Mouse (Mus musculus) small intestine, adult 2 months (tissue): ENCODE data around the gene Erp27. TPM values are rescaled to one million over a fixed set of nuclear protein-coding genes. Genes with fewer than 3 reads are reported as not detected.

Experiments used
- H3K27ac ChIP-seq: fragments of 200-500 bp; 2 replicates; pipeline ENCODE4 v1.5.1; 2012; ENCODE audit warnings: low read depth, low read length, control low read depth, inconsistent platforms; ENCODE audit not compliant: insufficient read depth
- H3K27me3 ChIP-seq: fragments of 200-500 bp; 2 replicates; pipeline ENCODE4 v1.6.1; 2012; ENCODE audit warnings: mild to moderate bottlenecking, moderate library complexity, low read length, inconsistent platforms; ENCODE audit not compliant: control insufficient read depth, insufficient read depth
- H3K36me3 ChIP-seq: fragments of 200-500 bp; 2 replicates; pipeline ENCODE4 v1.6.1; 2012; ENCODE audit warnings: mild to moderate bottlenecking, low read length, control low read depth, inconsistent platforms; ENCODE audit not compliant: control insufficient read depth, insufficient read depth
- H3K4me1 ChIP-seq: fragments of 200-500 bp; 2 replicates; pipeline ENCODE4 v1.6.1; 2012; ENCODE audit warnings: low read length, inconsistent platforms, mixed read lengths; ENCODE audit not compliant: control insufficient read depth, insufficient read depth, insufficient read length
- H3K4me3 ChIP-seq: fragments of 200-500 bp; 2 replicates; pipeline ENCODE4 v1.5.1; 2012; ENCODE audit warnings: low read depth, mild to moderate bottlenecking, control low read depth, inconsistent platforms, low read length, moderate library complexity
- CTCF ChIP-seq: fragments of 200-500 bp; IDR thresholded peaks from 2 replicates; pipeline ENCODE4 v1.5.1; 2012; ENCODE audit warnings: low read depth, mild to moderate bottlenecking, control low read depth, inconsistent platforms, low read length, moderate library complexity, mixed read lengths; ENCODE audit not compliant: insufficient replicate concordance, insufficient read length; ENCODE audit errors: extremely low read depth
- POLR2A ChIP-seq: fragments of 200-500 bp; IDR thresholded peaks from 2 replicates; pipeline ENCODE4 v1.6.1; 2012; ENCODE audit warnings: low read depth, mild to moderate bottlenecking, control low read depth, inconsistent platforms, low read length, moderate library complexity
- whole genome bisulfite sequencing: fragments of 180-500 bp; shearing (Covaris S2); methylation state at CpG from one replicate; pipeline ENCODE4 v1.1.7; 2018; 5-methylcytosine and 5-hydroxymethylcytosine counted together
- polyA plus RNA-seq: library from polyadenylated mRNA; depleted of rRNA; stranded (reverse); fragments of >200 nt; gene quantifications from 2 replicates; pipeline ENCODE4 v1.2.3, GENCODE M21; 2012

The Erp27 gene
- polyA plus RNA-seq, 1 experiment, result 0.28 TPM

- peaks cover 6% of the 10 kb centered on the region for H3K4me1 ChIP-seq
- H3K27me3 ChIP-seq, result no peaks in the 10 kb centered on the region
- H3K27ac ChIP-seq, result peak overlapping the region; percentile 3
- TF ChIP-seq POLR2A (no peak), CTCF (no peak)
- WGBS, result 2% methylated on average over 12 of the region's 12 CpGs
- no peaks in the 10 kb centered on the region for H3K36me3 ChIP-seq
- peak overlapping the region; percentile 34 for H3K4me3 ChIP-seq
Measured at GRCm38 (mm10) chr6:136930677-136931076, 8.7 kb upstream of the Erp27 start.

GRCm38 (mm10) chr6:136927626-136928025 is 5.6 kb upstream of the Erp27 start:
- WGBS, result 86% methylated on average over 1 of the region's 1 CpGs
- H3K36me3 ChIP-seq, result no peaks in the 10 kb centered on the region
- no peak overlapping the region for H3K4me3 ChIP-seq
- peaks cover 6% of the 10 kb centered on the region for H3K4me1 ChIP-seq
- TF ChIP-seq POLR2A, result no peak
- no peak for TF ChIP-seq CTCF
- no peaks in the 10 kb centered on the region for H3K27me3 ChIP-seq
- no peak overlapping the region for H3K27ac ChIP-seq

GRCm38 (mm10) chr6:136925049-136925448 is 3.1 kb upstream of the Erp27 start:
- Histone ChIP-seq H3K4me3 (no peak overlapping the region), H3K4me1 (no peaks in the 10 kb centered on the region), H3K36me3 (no peaks in the 10 kb centered on the region), H3K27ac (no peak overlapping the region), H3K27me3 (no peaks in the 10 kb centered on the region)
- WGBS, result 74% methylated on average over 8 of the region's 8 CpGs
- no peak for TF ChIP-seq POLR2A

DNA sequence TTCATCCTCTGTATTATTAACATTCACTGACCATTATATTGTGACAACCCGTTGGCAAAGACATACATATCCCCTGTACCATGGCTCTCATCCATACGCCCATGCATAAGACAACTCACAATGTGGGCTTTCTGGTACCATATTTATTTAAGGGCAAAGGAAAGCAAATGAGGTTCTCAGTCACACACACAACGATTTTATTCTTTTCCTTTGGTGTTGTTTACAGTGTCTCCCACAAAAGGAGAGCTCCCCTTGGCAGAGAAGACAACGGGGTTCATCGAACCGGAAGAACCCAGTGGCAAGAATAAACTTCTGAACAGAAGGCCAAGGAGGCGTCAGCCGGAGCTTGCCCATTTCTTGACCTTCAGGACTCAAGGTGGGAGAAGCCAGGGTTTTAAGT is 1.6 kb upstream of the Erp27 start, which contains the start of gene Pde6h:
Gene Pde6h (plus strand): TSS at position 301 of the 400 bp plus-strand sequence.
- Histone ChIP-seq H3K27me3 (no peaks in the 10 kb centered on the region), H3K27ac (no peak within 1 kb of the TSS), H3K4me1 (no peaks in the 10 kb centered on the region), H3K36me3 (no peaks in the 10 kb centered on the region), H3K4me3 (no peak within 1 kb of the TSS)
- no peak for TF ChIP-seq CTCF
- no peak for TF ChIP-seq POLR2A
- WGBS, result 91% methylated on average over 8 of the region's 8 CpGs

DNA sequence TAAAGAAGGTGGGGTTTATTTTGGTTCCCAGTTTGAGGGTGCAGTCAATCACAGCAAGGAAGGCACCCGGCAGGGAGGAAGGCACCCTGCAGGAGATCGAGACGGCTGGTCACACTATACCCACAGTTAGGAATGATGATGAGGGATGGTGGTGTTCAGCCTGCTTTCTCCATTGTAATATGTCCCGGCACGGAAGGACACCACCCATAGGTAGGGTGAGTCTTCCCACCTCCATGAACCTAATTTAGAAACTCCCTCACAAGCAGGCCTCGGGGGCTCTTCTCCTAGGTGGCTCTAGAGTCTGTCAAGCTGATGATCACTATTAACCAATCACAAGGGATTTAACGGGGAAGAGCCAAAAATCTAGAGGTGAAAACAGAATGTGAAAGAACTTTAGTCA is 891 bp upstream of the Erp27 start:
- H3K27me3 ChIP-seq, result no peaks in the 10 kb centered on the region
- H3K4me1 ChIP-seq, result no peaks in the 10 kb centered on the region
- H3K4me3 ChIP-seq, result no peak overlapping the region
- no peaks in the 10 kb centered on the region for H3K36me3 ChIP-seq
- no peak overlapping the region for H3K27ac ChIP-seq
- 90% methylated on average over 7 of the region's 7 CpGs for WGBS
- no peak for TF ChIP-seq POLR2A
- TF ChIP-seq CTCF, result no peak

GRCm38 (mm10) chr6:136921601-136922000 is 379 bp downstream of the Erp27 start:
- WGBS, result 69% methylated on average over 7 of the region's 7 CpGs
- H3K27ac ChIP-seq, result no peak overlapping the region
- H3K27me3 ChIP-seq, result no peaks in the 10 kb centered on the region
- no peaks in the 10 kb centered on the region for H3K4me1 ChIP-seq
- no peaks in the 10 kb centered on the region for H3K36me3 ChIP-seq
- H3K4me3 ChIP-seq, result no peak overlapping the region
- TF ChIP-seq POLR2A (no peak), CTCF (no peak)

GRCm38 (mm10) chr6:136920320-136921257 is 1.4 kb downstream of the Erp27 start:
- Histone ChIP-seq H3K36me3 (no peaks in the 10 kb centered on the region), H3K4me1 (no peaks in the 10 kb centered on the region), H3K27ac (no peak overlapping the region), H3K4me3 (no peak overlapping the region), H3K27me3 (no peaks in the 10 kb centered on the region)
- WGBS, result 33% methylated on average over 16 of the region's 16 CpGs
- TF ChIP-seq POLR2A (no peak), CTCF (peak; percentile 52; the same call in 1 of the 2 replicates)
